Mouse (Mus musculus) kidney, embryonic 14.5 days (tissue): Measurements from ENCODE around the gene Myocd. TPM values are rescaled to one million over a fixed set of nuclear protein-coding genes. Genes with fewer than 3 reads are reported as not detected.

Experiments
- ATAC-seq: fragments of 200-750 bp; cut with Nextera tagmentation; 2 replicates; pipeline ENCODE4 v1.8.0; 2017; ENCODE audit warnings: moderate number of reproducible peaks, mild to moderate bottlenecking, moderate TSS enrichment, moderate library complexity; ENCODE audit not compliant: low FRiP score, low TSS enrichment
- H3K27ac ChIP-seq: fragments of 300-500 bp; sonication (generic); 2 replicates; pipeline ENCODE4 v1.5.1; 2014; ENCODE audit warnings: low read depth, mild to moderate bottlenecking, low read length, moderate library complexity, mixed read lengths
- H3K27me3 ChIP-seq: fragments of 300-500 bp; sonication (generic); 2 replicates; pipeline ENCODE4 v1.6.1; 2014; ENCODE audit warnings: mild to moderate bottlenecking, low read length; ENCODE audit not compliant: control insufficient read depth, insufficient read depth
- H3K36me3 ChIP-seq: fragments of 300-500 bp; sonication (generic); 2 replicates; pipeline ENCODE4 v1.6.1; 2014; ENCODE audit warnings: low read length, mixed read lengths; ENCODE audit not compliant: control insufficient read depth, insufficient read depth
- H3K4me1 ChIP-seq: fragments of 300-500 bp; sonication (generic); 2 replicates; pipeline ENCODE4 v1.6.1; 2014; ENCODE audit warnings: low read length, mixed read lengths; ENCODE audit not compliant: control insufficient read depth, insufficient read depth
- H3K4me2 ChIP-seq: fragments of 300-500 bp; sonication (generic); replicated peaks from 2 replicates; pipeline ENCODE4 v1.6.1; 2014; ENCODE audit warnings: low read depth, mild to moderate bottlenecking, low read length
- H3K4me3 ChIP-seq: fragments of 300-500 bp; sonication (generic); 2 replicates; pipeline ENCODE4 v1.5.1; 2014; ENCODE audit warnings: mild to moderate bottlenecking, low read length
- H3K9ac ChIP-seq: fragments of 300-500 bp; sonication (generic); 2 replicates; pipeline ENCODE4 v1.6.1; 2014; ENCODE audit warnings: low read depth, mild to moderate bottlenecking, low read length, moderate library complexity
- H3K9me3 ChIP-seq: fragments of 300-500 bp; sonication (generic); 2 replicates; pipeline ENCODE4 v1.6.1; 2016; ENCODE audit warnings: low read length; ENCODE audit not compliant: control insufficient read depth
- WGBS: fragments of 180-500 bp; shearing (Covaris S2); extraction: QIAGEN DNeasy Blood & Tissue Kit; methylation state at CpG from one replicate; pipeline ENCODE4 v1.1.7; 2014; 5-methylcytosine and 5-hydroxymethylcytosine counted together
- polyA plus RNA-seq: library from polyadenylated mRNA; unstranded; fragments of >200 nt; fragmentation: Nextera tagmentation; extraction: Ambion mirVana; gene quantifications from 2 replicates; pipeline ENCODE4 v1.2.1, GENCODE M21; 2014

The Myocd gene
- polyA plus RNA-seq, 1 experiment from 2014 or later: 4.6 TPM

DNA sequence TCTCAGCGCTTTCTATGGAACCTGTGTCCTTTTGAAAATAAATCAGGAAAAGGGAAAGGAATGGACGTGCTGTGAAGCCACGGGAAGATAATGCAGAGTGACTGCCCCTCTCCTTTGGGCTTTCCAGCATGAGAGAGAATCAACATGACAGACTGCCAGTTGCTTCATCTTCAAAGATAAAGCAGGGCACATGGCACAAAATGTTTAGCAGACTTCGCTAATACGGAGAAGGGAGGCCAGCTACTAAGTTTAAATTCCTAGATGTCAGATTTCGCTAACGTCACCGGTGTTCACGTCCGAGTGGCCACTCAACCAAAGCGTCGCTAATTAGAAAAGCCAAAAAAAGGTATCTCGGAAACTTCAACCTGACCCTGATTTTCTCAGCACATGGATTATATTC lies 65.1 kb downstream of the Myocd start:
- Histone ChIP-seq H3K4me1 (no peaks in the 10 kb centered on the region), H3K9ac (no peak overlapping the region), H3K27ac (no peak overlapping the region), H3K4me2 (no peak overlapping the region), H3K36me3 (no peaks in the 10 kb centered on the region), H3K27me3 (no peaks in the 10 kb centered on the region), H3K4me3 (no peak overlapping the region), H3K9me3 (no peaks in the 10 kb centered on the region)
- no peak for ATAC-seq
- 59% methylated on average over 13 of the region's 13 CpGs for WGBS

DNA sequence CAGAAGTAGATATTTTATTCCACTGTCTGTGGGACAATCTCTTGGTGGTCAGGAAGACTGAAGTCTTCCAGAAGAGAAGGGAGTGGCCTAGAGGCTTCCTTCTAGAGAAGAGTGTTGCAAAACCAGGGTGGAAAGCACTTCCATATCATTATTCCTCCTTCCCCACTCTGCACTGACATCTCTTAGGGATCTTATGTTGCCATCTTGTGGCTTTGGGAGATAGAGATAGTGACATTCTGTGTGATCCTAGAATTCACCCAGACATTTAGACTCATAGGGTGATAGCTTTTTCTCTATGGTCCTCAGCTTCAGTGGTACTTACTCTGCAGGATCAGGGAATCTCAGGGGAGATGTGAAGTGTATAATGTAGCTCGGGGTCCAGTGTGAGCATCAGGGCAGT lies 66.8 kb downstream of the Myocd start:
- no peak for ATAC-seq

DNA sequence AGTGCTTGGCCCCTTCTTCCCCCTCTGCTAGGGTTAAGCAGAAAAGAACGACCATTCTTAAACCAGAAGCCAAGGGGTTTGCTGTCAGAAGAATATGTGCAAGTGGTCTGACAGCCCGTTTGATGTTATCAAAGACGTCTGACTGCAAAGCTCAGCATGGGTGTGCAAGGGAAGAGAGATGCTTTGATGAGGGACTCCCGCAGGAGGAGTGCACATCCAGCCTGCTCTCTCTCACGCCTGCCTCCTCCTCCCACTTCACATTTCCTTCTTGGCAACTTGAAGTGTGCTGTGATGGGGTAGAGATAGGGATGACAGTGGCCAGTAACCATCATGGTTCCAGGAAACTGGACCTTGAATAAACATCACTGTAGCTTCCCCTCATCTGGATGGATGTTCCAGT lies 67.6 kb downstream of the Myocd start:
- Histone ChIP-seq H3K4me2 (no peak overlapping the region), H3K9ac (no peak overlapping the region), H3K9me3 (no peaks in the 10 kb centered on the region), H3K27me3 (no peaks in the 10 kb centered on the region), H3K36me3 (no peaks in the 10 kb centered on the region), H3K27ac (no peak overlapping the region), H3K4me3 (no peak overlapping the region), H3K4me1 (no peaks in the 10 kb centered on the region)
- WGBS: 45% methylated on average over 5 of the region's 5 CpGs
- no peak for ATAC-seq

More for the DNA sequence above, 66.8 kb downstream of the Myocd start:
- Histone ChIP-seq H3K4me3 (no peak overlapping the region), H3K36me3 (no peaks in the 10 kb centered on the region), H3K27ac (no peak overlapping the region), H3K9me3 (no peaks in the 10 kb centered on the region), H3K9ac (no peak overlapping the region), H3K27me3 (no peaks in the 10 kb centered on the region), H3K4me2 (no peak overlapping the region), H3K4me1 (no peaks in the 10 kb centered on the region)
- whole genome bisulfite sequencing: 67% methylated on average over 1 of the region's 1 CpGs

DNA sequence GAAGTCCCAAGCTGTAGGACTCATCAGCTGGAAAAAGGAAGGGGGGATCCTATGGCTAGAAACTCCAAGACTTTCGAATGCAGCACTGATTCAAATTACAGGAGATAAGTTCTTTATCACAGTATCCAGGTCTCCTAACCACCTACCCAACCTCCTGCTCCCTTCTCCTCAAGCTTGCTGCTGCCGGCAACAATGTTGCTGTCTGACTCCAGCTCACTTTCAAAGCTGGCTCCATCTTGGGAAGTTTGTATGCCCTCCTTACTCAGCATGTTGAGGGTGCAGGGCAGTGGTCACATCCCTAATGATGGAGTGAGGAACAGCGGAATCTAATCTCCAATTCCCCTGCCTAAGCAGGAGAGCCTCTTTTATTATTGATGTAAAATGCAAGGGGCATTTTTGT lies 71.8 kb downstream of the Myocd start:
- ATAC-seq: no peak
- H3K4me3 ChIP-seq: no peak overlapping the region
- no peaks in the 10 kb centered on the region for H3K36me3 ChIP-seq
- no peaks in the 10 kb centered on the region for H3K4me1 ChIP-seq
- no peak overlapping the region for H3K27ac ChIP-seq
- no peak overlapping the region for H3K4me2 ChIP-seq
- WGBS: 93% methylated on average over 3 of the region's 3 CpGs
- no peaks in the 10 kb centered on the region for H3K27me3 ChIP-seq
- no peaks in the 10 kb centered on the region for H3K9me3 ChIP-seq
- H3K9ac ChIP-seq: no peak overlapping the region

DNA sequence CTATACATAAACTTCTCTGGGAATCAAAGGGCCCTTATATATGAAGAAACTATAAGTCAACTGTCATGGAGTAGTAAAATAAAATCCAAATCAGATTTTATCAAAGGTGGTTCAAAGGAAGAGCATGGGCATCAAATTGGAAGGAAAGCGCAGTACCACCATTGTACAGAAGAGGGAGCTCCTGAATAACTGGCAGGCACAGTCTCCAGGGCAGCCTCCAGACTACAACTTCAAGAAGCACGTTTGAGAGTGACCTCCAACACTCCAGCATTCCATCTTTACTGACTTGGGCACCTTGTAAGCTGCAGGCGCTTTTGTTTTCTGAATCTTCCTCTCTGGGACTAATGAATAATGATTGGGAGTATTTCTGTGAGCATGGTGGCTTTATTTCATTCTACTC lies 72.5 kb downstream of the Myocd start:
- Histone ChIP-seq H3K27me3 (no peaks in the 10 kb centered on the region), H3K27ac (no peak overlapping the region), H3K9me3 (no peaks in the 10 kb centered on the region), H3K9ac (no peak overlapping the region), H3K4me3 (no peak overlapping the region), H3K36me3 (no peaks in the 10 kb centered on the region), H3K4me1 (no peaks in the 10 kb centered on the region), H3K4me2 (no peak overlapping the region)
- WGBS: 5% methylated on average over 3 of the region's 3 CpGs
- no peak for ATAC-seq

DNA sequence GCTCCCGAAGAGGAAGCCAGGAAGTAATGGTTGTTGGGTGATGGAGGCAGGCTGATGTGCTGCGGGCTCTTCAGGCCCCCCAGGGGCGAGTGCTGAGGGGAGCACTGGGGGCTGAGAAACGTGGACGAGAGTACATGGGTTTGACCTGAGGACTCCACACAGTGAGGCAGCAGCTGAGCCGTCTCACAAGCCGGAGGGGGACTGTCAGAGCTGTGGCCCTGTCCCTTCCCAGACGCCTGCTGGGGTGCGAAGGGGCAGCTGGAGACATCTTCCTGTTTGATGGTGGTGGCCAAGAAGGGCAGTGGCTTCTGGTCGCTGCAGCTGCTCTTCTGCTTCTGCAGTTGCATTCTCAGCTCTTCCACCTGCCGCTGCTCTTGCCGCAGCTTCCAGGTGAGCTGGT lies 82.8 kb downstream of the Myocd start:
- WGBS: 81% methylated on average over 12 of the region's 12 CpGs
- no peak overlapping the region; the same call in 1 of the 2 replicates for H3K9ac ChIP-seq
- no peak overlapping the region for H3K4me2 ChIP-seq
- no peaks in the 10 kb centered on the region for H3K27me3 ChIP-seq
- H3K4me1 ChIP-seq: no peaks in the 10 kb centered on the region
- H3K27ac ChIP-seq: no peak overlapping the region
- no peak for ATAC-seq
- H3K4me3 ChIP-seq: no peak overlapping the region
- no peaks in the 10 kb centered on the region for H3K36me3 ChIP-seq
- no peaks in the 10 kb centered on the region for H3K9me3 ChIP-seq

DNA sequence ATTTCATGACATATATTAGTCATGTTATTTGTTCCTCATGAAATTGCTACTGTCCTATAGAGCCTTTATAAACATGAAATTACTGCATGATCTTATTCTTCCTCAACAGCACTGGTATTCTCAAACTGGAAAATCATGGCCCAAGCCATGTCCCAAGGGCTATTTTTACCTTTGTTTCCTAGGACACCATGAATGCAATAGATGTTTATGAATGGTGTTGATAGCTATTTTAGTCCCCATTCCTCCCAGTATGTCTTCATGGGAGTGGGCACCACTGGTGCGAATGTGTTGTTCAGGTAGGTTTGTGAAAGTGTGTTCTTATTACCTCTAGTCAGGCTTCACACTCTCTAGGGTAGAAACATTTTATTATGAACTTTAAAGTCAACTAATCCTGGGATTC lies 84.7 kb downstream of the Myocd start:
- no peak for ATAC-seq
- H3K9me3 ChIP-seq: no peaks in the 10 kb centered on the region
- no peak overlapping the region for H3K4me3 ChIP-seq
- H3K36me3 ChIP-seq: no peaks in the 10 kb centered on the region
- WGBS: 100% methylated on average over 1 of the region's 1 CpGs
- no peak overlapping the region for H3K27ac ChIP-seq
- no peak overlapping the region for H3K4me2 ChIP-seq
- H3K4me1 ChIP-seq: no peaks in the 10 kb centered on the region
- H3K27me3 ChIP-seq: no peaks in the 10 kb centered on the region
- no peak overlapping the region for H3K9ac ChIP-seq

DNA sequence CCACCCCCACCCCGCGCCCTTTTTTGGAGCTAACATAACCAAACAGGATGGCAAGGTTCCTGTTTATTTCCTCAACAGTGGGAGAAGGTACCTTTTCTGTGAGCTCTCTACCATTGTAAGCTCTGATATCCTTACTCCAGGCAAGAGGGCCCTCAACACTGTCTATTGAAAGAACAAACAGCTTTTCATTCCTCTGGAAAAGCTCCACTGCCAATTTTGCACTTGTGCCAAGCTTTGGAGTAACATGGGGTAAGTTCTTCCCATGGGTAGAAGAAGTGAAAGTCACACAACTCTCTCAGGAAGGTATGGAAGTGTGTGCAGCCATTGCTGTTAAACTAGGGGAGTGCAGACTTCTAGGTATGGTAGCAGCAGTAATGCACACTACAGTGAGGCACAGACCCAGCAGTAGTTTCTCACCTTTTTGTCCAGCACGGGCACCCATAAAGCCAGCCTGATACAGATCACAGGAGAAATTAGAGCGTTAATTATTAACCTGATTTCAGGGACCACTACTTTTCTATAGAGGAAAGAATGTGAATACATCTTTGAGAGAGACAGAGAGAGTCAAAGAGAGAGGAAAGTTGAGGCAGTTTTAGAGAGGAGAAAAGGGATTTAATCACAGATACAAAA lies 99.6 kb downstream of the Myocd start:
- H3K4me2 ChIP-seq: no peak overlapping the region
- ATAC-seq: no peak
- no peak overlapping the region for H3K4me3 ChIP-seq
- H3K27me3 ChIP-seq: no peaks in the 10 kb centered on the region
- H3K4me1 ChIP-seq: no peaks in the 10 kb centered on the region
- H3K36me3 ChIP-seq: no peaks in the 10 kb centered on the region
- H3K9ac ChIP-seq: no peak overlapping the region
- WGBS: 81% methylated on average over 4 of the region's 4 CpGs
- no peaks in the 10 kb centered on the region for H3K9me3 ChIP-seq
- no peak overlapping the region for H3K27ac ChIP-seq

DNA sequence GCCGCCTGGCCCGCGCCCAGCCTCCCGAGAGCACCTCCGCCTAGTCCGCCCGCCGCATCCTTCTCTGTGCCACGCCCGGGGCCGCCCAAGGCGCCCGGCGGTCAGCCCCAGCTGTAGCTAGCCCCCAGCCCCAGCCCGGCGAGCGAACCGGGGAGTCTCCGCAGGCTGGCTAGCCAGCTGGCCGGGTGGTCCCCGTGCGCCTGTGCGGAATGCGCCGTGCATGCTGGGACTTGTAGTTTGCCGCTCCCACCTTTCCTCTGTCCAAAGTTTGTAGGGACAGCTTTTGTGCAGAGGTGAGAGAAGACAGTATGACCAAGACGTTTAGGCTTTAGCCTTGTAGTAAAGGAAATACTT lies 107.0 kb downstream of the Myocd start, which contains the start of gene Arhgap44:
Gene Arhgap44, minus strand, starts transcription at position 195 of the 354 bp plus-strand sequence.
- peak; percentile 94 for ATAC-seq
- Histone ChIP-seq H3K9ac (peak within 1 kb of the TSS; percentile 81), H3K4me2 (peak within 1 kb of the TSS; percentile 77), H3K27me3 (no peaks in the 10 kb centered on the region; the same call in 1 of the 2 replicates), H3K4me1 (0 out of 2 replicates have a peak, but pooled peaks cover 7% of the 10 kb centered on the region), H3K36me3 (no peaks in the 10 kb centered on the region), H3K4me3 (peak within 1 kb of the TSS; percentile 87), H3K9me3 (no peaks in the 10 kb centered on the region), H3K27ac (no peak within 1 kb of the TSS)
- under 1% methylated on average over 27 of the region's 27 CpGs for WGBS
